Mouse (Mus musculus) liver, adult 2 months (tissue): ENCODE measurements around the gene Actr1a.

Experiments
- CTCF ChIP-seq: fragments of 200-500 bp; IDR thresholded peaks from 2 replicates; pipeline ENCODE4 v1.5.1; 2011; ENCODE audit warnings: low read depth, low read length, control low read depth
- POLR2A ChIP-seq: fragments of 200-500 bp; IDR thresholded peaks from 2 replicates; pipeline ENCODE4 v1.6.1; 2011; ENCODE audit warnings: low read length, control low read depth; ENCODE audit not compliant: insufficient read depth; ENCODE audit errors: extremely low read depth

- TF ChIP-seq POLR2A (no peak), CTCF (no peak)
These were observed 27.1 kb upstream of the Actr1a start for GRCm38 (mm10) chr19:46422384-46423338.
